Mouse (Mus musculus) urinary bladder, postnatal 4 days (tissue): ENCODE results near the gene Il12b.

Source experiments
- DNase-seq, 2 experiments: peaks; one replicate each; pipeline ENCODE4 v3.0.0; 2021 to 2022; ENCODE audit warnings: low spot score in 2 of 2

Gene Il12b

DNA sequence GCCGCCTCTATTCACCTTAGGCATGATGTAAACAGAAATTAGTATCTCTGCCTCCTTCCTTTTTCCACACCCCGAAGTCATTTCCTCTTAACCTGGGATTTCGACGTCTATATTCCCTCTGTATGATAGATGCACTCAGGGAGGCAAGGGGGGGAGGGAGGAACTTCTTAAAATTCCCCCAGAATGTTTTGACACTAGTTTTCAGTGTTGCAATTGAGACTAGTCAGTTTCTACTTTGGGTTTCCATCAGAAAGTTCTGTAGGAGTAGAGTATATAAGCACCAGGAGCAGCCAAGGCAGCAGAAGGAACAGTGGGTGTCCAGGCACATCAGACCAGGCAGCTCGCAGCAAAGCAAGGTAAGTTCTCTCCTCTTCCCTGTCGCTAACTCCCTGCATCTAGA lies at the start of gene Il12b:
TSS of gene Il12b (plus strand) at position 301 of the 400 bp plus-strand sequence.
- DNase-seq, result no peak

GRCm38 (mm10) chr11:44354860-44355470 lies 44.9 kb upstream of the Il12b start:
- no peak for DNase-seq

- no peak for DNase-seq
These were observed 43.7 kb upstream of the Il12b start for GRCm38 (mm10) chr11:44356171-44356570.

GRCm38 (mm10) chr11:44364536-44364935 lies 35.3 kb upstream of the Il12b start:
- no peak for DNase-seq

DNA sequence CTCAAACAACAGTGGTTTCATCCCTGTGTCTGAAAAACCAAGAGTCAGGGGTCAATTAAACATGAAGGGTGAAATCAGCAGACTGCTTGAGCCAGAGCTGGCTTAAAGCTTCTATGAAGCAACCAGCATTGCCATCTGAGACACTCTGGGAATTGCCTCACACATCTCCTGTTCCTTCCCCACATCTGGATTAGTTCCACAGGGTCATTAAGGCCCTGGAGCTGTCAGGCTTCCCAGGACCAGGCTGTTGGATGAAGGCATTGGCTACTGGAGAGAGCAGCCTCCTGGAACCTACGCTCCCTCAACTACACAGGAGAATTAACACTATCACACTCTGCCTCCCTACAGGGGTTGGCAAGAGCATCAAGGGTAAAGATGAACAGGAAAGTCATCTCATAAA lies 32.2 kb upstream of the Il12b start:
- peak in 1 of 2 experiments; percentile 18 for DNase-seq

GRCm38 (mm10) chr11:44372856-44373255 lies 27.0 kb upstream of the Il12b start:
- no peak for DNase-seq

DNA sequence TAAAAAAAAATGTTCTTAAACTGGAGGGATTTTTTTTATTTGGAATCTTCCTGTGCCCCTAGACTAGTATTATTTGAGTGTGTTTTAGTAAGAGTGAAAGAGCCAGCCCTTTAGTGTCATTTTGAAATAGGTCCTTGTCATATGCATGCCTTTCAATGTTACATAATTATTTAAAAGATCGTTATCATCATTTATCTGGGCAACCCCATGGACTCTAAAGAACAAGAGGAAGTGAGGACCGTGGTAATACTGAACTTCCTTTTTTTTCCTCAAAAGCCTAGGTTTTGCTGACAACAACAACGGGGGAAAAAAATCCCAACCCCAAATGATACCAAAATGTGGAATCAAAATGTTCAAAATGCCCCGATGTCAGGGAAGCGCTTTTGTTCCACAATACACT lies 22.0 kb upstream of the Il12b start:
- no peak for DNase-seq

- DNase-seq, result no peak
These were observed 19.3 kb upstream of the Il12b start for GRCm38 (mm10) chr11:44380432-44381051.

DNA sequence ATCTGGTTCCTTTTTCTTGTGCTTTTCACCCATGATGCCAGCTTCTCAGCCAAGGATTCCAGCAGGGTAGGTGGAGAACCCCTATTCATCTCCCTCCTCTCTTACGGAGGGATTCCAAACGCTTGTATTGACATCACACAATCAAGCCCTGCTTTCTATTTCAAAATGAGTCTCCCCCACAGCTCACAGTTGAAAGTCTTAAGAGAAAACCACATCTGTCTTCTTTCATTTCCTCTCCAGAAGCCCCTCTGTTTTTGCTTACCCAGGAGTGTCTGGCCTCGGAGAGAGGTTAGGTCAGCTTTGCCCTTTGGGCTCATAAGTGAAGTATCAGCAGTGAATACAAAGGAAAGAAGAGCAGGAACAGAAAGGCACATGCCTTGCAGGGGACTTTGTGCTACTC lies 17.7 kb upstream of the Il12b start:
- no peak for DNase-seq

GRCm38 (mm10) chr11:44387031-44387430 lies 12.8 kb upstream of the Il12b start:
- DNase-seq, result no peak

DNA sequence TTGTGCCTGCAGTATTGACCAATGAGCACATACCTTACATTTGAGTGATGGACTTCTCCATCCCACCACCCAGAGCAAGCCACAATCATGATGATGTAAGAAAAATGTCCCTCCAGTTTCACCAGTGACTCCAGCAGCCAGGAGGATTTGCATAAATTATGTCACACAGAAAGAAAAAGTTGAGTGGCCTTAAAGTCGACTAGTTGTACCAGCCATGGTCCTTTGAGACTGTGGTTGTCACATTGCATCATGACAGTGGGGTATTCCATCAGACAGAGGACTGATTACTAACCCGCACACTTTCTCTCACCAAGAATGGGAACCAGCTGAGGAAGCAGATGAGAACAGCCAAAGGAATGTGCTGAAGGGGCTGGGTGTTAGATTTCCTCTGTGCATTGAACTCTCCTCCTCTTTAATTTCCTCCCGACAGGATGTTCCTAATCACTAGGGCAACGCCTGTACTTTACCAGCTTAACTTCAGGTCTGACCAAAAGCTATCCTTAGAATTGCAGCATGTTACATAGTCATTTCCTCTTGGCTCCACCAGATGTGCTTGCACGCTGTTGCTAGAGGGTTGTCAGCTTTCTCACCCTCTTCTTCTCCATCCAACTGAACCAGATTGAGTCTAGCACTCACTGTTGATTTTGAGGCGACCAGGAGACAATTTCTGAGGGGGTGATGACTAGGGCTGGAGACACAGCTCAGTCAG lies 9.7 kb upstream of the Il12b start:
- no peak for DNase-seq

DNA sequence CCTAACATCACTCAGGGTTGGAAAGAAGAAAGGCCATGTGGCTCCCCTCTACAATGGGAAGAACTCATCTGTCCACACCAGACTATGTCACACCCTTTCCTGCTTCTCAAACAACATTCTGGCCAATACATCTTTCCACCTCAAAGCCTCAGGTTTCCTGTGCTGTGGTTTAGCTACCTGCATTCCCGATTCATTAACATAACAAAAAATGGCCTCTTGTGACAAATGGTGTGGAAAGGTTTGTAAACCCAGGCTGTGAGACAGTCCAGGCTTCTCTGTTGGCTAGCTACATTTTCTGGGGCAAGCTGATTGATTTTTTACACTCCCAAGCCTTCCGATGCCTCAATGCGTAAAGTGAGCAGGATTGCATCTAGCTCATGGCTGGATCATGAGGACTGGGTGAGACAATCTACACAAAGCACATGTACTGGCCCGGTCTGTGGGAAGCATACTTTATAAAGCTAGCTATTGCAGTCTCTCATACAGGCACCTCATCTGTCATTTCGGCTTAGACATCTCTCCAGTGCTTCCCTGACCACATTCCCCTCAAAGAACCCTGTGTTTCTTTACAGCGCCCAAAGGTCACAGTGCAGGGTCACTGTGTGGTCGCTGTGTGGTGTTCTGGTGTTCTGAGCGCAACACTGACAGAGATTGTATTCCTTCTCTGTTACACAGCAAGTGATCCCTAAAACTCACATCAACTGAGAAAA lies 6.6 kb upstream of the Il12b start:
- no peak for DNase-seq

DNA sequence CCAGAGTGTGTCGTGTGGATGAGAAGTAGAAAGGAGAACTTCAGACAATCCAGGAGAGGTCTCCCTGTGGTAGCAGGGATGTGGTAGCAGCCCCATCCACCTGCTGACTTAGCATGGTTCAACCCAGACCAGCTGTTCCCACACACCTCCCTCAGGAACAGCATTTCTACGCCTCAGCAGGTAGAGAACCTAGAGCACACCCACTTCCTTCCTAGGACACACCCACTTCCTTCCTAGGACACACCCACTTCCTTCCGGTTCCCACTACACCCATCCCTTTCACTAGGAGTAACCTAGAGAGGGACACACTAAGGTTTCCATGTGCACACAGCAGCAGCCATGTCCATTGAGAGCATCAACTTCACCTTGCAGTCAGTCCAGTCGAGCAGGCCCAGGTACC lies 4.5 kb upstream of the Il12b start:
- DNase-seq, result no peak

DNA sequence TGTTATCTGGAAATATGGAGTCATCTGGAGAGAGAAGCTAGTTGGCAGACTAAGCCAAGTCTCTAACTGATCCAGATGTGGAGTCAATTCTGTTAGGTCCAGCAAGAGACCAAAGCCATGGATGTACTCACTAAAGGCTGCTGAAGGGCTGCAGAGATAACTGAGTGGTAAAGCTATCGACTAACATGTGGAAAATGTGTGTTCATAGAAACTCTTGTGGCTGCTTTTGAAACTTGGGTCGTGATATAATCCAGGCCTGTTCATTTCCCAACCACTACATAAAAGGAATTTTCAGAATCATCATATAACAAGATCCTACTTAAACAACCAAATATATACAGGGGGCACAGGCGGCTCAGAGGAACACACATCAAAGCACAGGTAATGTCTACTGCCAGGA lies 2.3 kb upstream of the Il12b start:
- DNase-seq, result no peak

DNA sequence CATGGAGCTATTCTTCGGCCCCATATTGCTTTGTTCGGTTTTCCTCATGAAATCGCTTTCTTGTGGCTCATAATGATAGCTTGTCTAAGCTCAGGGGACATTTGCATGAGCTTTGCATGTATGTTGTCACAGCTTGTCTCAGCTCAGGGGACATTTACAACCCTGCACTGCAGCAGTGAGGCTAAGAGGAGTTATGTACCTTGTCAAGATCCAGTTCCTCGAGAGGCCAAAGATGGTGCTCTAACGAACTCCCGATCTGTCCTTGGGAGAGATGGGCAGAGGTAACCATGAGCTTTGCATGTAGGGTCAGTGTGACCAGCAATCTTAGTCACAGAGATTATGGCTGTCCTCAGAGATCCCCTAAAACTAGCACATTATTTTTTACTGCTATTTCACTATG lies 1.5 kb upstream of the Il12b start:
- no peak for DNase-seq

DNA sequence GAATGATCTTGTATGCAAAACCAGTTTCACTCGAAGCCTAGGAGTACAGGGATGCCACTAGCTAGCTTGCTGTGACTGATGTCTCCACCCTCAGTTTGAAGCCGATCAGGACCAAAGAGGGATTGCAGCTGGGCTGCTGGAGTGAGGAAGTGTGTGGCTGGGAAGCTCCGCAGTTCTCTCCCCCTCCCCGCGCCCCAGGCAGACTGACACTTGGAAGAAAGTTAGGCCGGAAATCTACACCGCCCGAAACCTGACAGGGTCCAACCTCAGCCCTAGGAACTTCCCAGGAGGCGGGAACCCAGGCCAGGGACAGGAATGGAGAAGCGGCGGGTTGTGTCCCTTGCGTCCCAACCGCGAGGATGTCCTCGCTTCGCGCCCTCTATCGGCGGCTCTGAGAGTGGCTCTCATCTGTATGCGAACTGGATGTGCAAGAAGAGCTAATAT lies 1.1 kb upstream of the Il12b start:
- DNase-seq, result peak; percentile 58 to 83

GRCm38 (mm10) chr11:44401635-44402548 lies 2.0 kb downstream of the Il12b start:
- peak in 1 of 2 experiments; percentile 58 for DNase-seq

- DNase-seq, result no peak
These were observed 5.2 kb downstream of the Il12b start for GRCm38 (mm10) chr11:44405113-44405512.

DNA sequence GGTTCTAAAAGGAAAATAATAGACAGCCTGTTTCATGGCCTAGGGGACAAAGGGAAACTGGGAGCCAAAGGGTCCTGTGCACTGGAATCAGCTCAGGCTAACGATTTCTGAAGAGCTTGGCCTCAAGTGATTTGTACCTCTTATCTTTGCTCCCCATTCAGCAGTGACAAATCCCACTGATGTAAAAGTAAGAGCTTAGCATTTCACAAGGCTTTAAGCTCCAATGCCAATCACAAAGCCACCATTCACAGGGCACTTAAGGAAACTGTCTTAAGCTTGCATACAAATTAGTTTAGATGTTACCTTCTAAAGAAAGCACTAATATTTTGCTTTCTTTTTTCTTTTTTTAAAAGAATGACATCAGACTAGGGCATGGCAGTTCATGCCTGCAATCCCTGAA lies 6.1 kb downstream of the Il12b start:
- DNase-seq, result no peak

DNA sequence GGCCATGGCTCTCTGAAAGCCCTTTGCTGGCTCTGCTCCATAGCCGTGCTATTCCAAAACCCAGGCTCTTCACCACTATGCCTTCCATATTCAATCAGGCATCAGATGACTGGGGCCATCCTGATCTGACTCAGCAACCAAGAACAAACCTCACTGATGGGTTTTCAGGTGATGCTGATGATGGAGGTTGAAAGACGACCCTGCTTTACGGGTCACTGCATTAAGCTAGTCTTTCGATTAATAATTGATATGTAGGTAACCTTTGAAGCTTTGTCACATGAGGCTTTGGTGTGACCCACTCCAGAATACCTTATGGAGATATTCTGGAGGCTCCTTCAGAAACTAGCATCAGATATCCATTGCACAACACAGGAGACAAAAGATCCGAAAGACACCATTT lies 6.6 kb downstream of the Il12b start:
- DNase-seq, result no peak

GRCm38 (mm10) chr11:44408626-44409025 lies 8.8 kb downstream of the Il12b start:
- no peak for DNase-seq
